In genomic region chr1:37419420-37419819, GRCm38 (mm10) we compare ENCODE assay signal across 8 mouse cellular contexts. TPM values are rescaled to one million over a fixed set of nuclear protein-coding genes. Genes with fewer than 3 reads are reported as not detected.
DNase-seq lines count a peak whose midpoint lies in the region; ATAC-seq lines count a peak whose summit lies in the region.

No protein-coding gene starts in this region.

- peaks cover 17% of the 10 kb centered on the region for H3K36me3 ChIP-seq in intestine, embryonic 16.5 days (ENCODE audit: control insufficient read depth, insufficient read depth, low read length)
- H3K36me3 ChIP-seq in megakaryocyte, embryonic 14.5 days (replicated peaks; ENCODE audit: low read length), result peaks cover 89% of the 10 kb centered on the region

- H3K4me1 ChIP-seq in intestine, embryonic 16.5 days (ENCODE audit: control insufficient read depth, insufficient read depth, low read length), result no peaks in the 10 kb centered on the region
- peaks cover 66% of the 10 kb centered on the region for H3K4me1 ChIP-seq in megakaryocyte, embryonic 14.5 days

- peak; percentile 26 for DNase-seq in cerebellum, adult 11 months
- DNase-seq in cerebellum, adult 11-12 months, result no peak
- peak; percentile 55 for DNase-seq in ovary, postnatal 14 days (ENCODE audit: low spot score)
- DNase-seq in ovary, postnatal 10 days (ENCODE audit: low spot score), result no peak
- DNase-seq in cerebellum, postnatal 25 days, result peak; percentile 53 to 61
- DNase-seq in testis, postnatal 10 days (ENCODE audit: low spot score), result peak; percentile 73

- no peak overlapping the region for H3K9ac ChIP-seq in intestine, embryonic 16.5 days (ENCODE audit: low read depth, low read length)

- 100% methylated on average over 1 of the region's 1 CpGs for WGBS in intestine, embryonic 16.5 days

- 0 out of 2 replicates have a peak, but pooled peaks have one; percentile 40 for ATAC-seq in intestine, embryonic 16.5 days

- no peak overlapping the region for H3K27ac ChIP-seq in intestine, embryonic 16.5 days (ENCODE audit: low read length)

- peaks cover 5% of the 10 kb centered on the region; the same call in 1 of the 2 replicates for H3K9me3 ChIP-seq in intestine, embryonic 16.5 days (ENCODE audit: control insufficient read depth, low read length)
- H3K9me3 ChIP-seq in megakaryocyte, embryonic 14.5 days, result peaks cover 2% of the 10 kb centered on the region; the same call in 1 of the 2 replicates

- H3K4me3 ChIP-seq in intestine, embryonic 16.5 days (ENCODE audit: low read length), result no peak overlapping the region
- H3K4me3 ChIP-seq in megakaryocyte, embryonic 14.5 days (replicated peaks), result peak overlapping the region; percentile 1

- H3K4me2 ChIP-seq in intestine, embryonic 16.5 days (ENCODE audit: low read depth, low read length), result no peak overlapping the region

- H3K27me3 ChIP-seq in intestine, embryonic 16.5 days (replicated peaks; ENCODE audit: control insufficient read depth, insufficient read depth, low read length), result no peaks in the 10 kb centered on the region
- no peaks in the 10 kb centered on the region for H3K27me3 ChIP-seq in megakaryocyte, embryonic 14.5 days (replicated peaks)

RNA-seq across cellular contexts. Expression of gene Coa5, which starts 10.5 kb away (rescaled TPM):
- polyA plus RNA-seq in intestine, embryonic 16.5 days (2015; fragmentation: Nextera tagmentation; extraction: Ambion mirVana), result 63.8 and 65.9 TPM in 2 replicates
- polyA plus RNA-seq in megakaryocyte, embryonic 14.5 days (2012; ENCODE audit: insufficient read depth, low replicate concordance), result 4.8 and 12.9 TPM in 2 replicates

RNA-seq across cellular contexts. Expression of gene Unc50, which starts 10.5 kb away (rescaled TPM):
- polyA plus RNA-seq in intestine, embryonic 16.5 days (2015; fragmentation: Nextera tagmentation; extraction: Ambion mirVana), result 121 and 131 TPM in 2 replicates
- polyA plus RNA-seq in megakaryocyte, embryonic 14.5 days (2012; ENCODE audit: insufficient read depth, low replicate concordance), result 32.9 and 52.3 TPM in 2 replicates

Comparison
In these comparisons a context has a peak if more than half of its experiments do, and no peak if none do; other contexts are left out.
1. DNase-seq: peak in cerebellum, adult 11 months (single experiment), ovary, postnatal 14 days (single experiment), cerebellum, postnatal 25 days (2 of 2) and testis, postnatal 10 days (single experiment); none in cerebellum, adult 11-12 months (single experiment) and ovary, postnatal 10 days (single experiment).